Mouse (Mus musculus): ENCODE data around the gene Ly6g6e. TPM values are rescaled to one million over a fixed set of nuclear protein-coding genes. Genes with fewer than 3 reads are reported as not detected.

Gene Ly6g6e
- total RNA-seq (2023): not detected

DNA sequence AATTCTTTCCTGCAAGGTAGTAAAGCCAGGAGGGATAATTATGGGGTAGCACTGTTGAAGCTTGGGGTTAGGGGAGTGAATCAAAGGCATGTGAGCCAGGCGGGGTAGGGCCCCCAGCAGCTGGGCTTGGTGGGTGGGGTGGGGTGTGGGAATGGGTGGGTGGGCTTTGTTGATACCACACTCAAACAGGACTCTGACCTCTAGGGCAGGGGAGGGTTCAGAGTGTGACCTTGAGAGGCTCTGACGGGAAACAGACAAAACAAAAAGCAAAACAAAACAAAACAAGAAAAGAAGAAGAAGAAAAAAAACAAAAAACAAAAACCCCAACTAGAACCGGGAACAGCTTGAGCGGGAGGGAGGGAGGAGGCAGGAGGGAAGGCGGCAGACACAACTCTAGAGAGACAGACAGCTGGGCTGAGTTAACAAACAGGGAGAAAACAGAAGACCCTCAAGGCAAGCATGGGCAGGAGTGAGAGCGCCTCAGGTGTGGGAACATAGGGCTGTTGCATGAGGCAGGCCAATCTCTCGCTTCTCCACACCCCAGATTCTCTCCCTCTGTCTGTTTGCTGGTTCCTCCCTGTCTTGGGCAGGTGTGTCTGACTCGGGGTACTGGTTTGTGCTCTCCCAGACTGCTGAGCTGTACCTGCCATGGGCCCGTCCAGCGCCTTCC is at the start of gene Ly6g6e:
Gene Ly6g6e, plus strand, starts transcription at position 396 of the 670 bp plus-strand sequence.

DNA sequence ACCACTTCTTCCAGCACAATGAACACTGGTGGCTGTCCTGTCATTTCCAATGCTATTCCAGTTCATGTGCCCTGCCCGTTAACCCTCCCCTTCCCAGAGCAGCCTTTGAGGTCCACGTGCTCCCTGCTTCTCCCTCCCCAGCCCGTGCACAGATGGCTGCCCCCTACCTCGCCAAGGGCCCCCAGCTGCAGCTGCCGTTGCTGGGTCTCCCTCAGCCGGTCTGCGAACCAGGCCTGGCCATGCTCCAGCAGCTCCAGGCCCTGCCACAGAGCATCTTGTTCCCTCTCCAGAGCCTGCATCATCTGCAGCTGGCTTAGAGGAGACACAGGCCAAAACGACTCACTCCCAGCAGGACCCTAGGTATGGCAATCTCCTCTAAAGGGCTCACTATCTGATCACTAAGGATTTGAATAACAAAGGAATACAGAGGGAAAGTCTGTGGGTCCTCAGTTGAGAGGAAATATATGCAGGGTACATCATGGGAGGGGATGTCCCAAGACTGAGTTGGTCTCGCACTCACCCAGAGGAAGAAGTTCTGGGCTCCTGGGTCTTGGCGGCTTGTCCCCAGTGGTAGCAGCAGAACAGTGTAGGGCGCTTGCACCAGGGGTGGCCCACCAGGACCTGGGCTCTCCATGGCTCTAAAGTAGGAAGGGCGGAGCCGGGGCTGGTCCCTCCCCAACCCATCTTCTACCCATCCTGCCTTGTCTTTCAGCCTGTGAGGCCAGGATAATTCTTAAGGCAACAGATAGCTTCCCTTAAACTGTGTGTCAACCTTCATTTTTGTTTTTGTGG is 49.2 kb upstream of the Ly6g6e start, which contains the start of gene Sapcd1:
Gene Sapcd1, minus strand, starts transcription at position 740 of the 792 bp plus-strand sequence.

DNA sequence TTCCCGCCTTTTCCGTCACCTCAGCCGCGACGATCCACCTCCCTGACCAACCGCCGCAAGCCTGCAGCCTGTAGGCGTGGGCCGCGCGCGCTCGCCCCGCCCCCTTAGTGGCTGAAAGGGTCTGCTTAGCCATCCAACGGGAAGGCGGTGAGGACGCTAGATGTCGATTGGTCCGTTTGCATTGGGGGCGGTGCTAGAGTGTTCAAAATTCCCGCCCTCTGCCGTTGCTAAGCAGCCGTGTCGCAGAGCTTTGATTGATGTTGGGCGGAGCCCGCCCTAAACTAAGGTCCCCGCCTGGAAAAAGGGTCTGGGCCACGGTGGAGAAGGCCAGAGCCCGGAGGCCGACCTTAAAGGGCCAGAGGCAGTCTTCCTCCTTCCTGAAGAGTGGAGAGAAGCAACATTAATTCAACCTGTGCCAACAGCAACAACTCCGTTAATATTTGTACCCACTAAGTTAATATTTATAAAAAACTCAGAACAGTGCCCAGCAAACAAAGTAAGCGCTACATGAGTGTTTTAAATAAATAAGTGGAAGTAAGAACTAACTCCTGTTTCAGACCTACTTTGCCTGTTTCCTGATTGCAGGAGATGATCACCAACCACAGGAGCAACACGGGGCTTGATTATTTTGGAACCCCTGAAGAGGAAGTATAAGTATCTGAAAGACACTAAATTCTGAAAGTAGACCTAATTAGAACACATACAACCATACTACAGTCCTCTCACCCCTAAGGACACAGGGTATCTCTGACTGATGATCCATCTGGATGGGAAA is 29.8 kb upstream of the Ly6g6e start, which contains the start of gene Msh5:
Gene Msh5, minus strand, starts transcription at position 65 of the 775 bp plus-strand sequence.

DNA sequence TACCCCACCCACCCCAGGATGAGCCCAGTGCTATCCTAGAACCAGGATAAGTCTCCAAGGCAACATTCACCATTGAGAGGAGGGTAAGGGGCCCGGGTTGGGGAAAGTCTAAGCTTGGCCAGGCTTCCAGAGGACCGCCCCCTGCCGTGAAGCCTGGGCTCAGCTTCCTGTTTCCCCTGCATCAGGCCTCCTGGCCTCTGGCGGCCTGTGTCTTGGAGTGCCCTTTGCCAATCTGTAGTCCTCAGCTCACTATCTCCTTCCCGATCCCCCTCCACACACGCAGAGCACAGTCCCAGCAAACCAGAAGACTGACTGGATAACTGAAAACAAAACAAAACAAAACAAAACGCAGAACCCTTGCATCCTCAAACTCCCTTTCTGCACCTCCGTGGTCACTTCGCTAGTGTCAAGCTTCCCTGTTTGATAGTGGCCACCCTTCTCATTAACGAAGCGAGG is 27.1 kb upstream of the Ly6g6e start, which contains the start of gene Clic1:
Gene Clic1, plus strand, starts transcription at position 406 of the 456 bp plus-strand sequence.

DNA sequence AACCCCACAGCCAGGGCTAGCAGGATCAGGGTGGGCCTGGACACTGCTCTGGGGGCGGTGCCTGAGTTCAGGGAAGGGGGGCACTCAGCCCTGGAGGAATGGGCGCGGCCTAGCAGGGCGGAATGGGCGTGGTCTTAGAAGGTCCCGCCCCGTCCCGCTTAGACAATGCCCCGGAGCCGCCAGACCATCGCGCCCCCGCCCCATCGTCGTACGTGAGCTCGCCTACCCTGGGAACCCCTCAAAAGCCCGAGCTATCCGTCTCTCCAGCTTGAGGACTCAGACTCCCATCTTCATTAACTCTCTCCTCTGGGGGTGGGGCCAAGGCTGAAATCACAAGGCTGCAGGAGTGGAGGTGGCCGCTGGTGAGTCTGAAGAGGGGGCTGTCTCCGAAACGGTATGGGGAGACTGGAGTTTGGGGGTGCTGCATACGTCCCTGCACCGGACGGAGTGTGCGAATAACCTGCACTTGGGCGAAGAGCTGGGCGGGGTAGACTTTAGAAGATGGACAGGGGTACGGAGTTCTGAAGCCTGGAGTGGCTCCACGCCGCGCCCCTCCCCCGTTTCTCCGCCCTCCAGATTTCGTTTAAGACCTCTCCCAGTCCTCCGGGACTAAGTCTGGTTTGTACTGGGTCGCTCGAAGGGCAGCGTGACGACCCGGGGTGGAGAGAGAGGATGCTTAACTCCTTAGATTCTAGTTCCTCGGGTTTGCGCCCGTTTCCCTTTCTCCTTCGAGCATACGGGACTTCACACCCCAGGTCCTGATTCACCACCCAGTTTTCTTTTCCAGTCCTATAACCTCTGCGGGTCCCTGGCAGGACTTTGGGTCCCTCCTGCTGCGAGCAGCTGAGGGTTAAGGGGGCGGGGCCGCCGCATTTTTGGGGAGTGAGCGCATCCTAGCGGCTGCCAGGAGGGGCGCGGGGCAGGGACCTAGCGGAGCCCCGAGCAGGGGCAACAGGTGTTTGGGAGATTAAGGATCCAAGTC is 17.5 kb upstream of the Ly6g6e start, which contains the start of gene Ddah2:
Gene Ddah2, plus strand, starts transcription at position 125 of the 982 bp plus-strand sequence.

DNA sequence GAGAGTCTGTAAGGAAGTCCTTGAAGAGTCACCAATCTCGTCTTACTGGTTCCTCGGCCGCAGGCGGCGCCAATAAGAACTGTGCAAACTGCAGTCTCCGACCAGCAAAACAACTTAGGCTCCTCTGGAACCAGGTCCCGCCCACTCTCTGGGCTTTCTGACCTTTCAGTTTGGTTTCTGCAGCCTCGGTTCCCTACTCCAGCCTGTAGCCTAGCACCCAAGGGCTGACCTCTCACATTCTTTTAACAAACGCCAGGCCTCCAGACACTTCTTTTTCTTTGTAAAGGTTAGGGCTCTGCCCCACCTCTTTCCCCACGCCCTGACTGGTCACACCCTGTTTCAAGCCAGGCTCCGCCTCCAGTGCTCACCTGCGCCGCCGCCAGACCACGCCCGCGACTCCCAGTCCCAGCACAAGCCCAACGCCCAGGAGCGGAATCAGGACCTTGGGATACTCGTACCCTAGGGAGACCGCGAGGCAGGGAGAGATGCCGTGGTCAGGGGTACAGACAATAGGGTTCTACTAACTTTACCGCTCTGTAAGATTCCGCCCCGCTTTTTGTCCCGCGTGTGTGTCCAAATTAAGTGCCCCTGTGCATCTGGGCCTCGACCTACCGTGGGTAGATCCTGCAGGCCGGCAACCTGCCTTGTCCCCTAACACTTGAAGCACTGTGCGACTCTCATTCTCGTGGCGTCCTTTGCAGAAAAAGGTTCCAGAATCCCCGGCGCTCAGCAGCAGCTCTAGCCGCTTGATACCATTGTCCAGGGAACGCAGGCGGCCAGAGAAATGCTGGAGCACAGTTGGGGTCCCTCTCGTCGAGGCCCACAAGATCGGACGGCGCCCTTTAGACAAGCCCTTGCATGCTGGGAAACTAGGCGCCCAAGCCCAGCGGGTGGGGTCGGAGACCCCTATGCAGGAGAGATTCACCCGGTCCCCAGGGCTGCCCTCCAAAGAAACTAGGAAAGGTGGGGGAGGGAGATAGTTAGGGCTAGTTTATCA is 11.5 kb upstream of the Ly6g6e start, which contains the start of gene Ly6g6c:
Gene Ly6g6c, plus strand, starts transcription at position 438 of the 997 bp plus-strand sequence.

DNA sequence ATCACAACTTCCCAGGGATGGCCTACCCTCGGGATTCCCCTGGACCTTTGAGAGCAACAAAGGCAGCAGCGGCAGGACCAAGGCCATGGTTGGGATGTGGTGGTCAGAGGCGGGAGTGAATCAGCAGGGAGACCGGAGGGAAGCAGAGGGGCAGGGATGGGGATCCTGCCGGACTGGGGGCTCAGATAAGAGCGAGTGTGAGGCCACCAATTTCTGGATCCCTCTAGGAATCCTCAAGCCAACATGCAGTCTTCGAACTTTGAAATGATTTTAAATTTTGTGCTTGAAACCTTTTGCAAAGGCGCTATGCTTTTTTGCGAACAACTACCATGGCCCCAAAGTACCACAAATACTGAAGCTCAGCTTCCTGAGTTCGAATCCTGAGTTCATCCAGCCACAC is 10.6 kb upstream of the Ly6g6e start, which contains the start of gene Mpig6b:
Gene Mpig6b, minus strand, starts transcription at position 101 of the 400 bp plus-strand sequence.

DNA sequence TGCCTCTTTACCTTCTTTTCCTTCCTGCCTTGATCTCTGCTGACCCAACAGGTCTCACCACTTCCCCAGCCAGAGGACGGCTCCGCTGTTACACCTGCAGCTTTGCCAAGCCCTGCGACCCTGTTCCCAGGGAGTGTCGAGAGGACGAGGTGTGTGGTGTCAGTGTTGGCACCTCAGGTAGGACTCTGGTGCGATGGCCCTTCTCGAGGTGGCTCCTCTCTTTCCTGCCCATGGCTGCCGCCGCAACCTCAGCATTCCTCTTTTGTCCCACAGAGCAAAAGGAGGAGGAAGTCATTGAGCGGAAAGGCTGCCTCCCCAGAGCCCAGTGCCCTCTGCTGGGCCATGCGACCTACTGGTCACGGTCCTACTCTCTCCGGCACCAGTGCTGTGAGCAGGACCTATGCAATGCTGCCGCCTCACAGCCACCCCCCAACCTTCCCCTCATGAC is 1.1 kb downstream of the Ly6g6e start, which contains the start of gene Ly6g6d:
Gene Ly6g6d, minus strand, starts transcription at position 280 of the 448 bp plus-strand sequence.

DNA sequence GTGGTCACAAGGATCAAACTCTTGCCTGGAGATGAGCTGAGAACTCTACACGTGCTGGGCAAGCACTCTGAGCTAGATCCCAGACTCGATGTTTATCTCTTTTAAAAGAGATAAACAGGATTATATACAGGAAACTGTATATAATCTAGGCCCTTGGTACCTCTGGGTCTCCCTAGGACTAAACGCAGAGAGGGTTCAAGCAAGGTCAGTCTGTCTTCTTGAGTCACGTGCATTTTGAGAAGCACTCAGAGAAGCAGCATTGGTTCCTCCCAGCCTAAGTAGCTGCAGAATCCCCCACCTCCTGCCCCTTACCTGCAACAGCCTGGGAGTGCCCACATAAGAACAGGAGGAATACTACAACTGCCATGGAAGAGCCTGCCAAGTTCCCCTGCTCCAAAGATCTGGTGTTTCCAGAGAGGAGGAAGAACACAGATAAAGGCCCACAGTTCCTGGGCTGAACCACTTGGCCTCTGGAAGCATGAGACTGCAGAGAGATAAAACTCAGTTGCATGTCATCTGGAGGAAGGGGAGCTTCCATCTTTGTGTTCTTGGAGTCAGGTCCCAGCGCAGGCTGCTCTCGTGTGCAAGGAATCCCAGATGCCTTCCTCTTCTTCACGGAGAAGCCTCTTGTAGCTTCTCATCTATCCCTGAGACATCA is 8.6 kb downstream of the Ly6g6e start, which contains the start of gene Ly6g6f:
Gene Ly6g6f, minus strand, starts transcription at position 403 of the 658 bp plus-strand sequence.

DNA sequence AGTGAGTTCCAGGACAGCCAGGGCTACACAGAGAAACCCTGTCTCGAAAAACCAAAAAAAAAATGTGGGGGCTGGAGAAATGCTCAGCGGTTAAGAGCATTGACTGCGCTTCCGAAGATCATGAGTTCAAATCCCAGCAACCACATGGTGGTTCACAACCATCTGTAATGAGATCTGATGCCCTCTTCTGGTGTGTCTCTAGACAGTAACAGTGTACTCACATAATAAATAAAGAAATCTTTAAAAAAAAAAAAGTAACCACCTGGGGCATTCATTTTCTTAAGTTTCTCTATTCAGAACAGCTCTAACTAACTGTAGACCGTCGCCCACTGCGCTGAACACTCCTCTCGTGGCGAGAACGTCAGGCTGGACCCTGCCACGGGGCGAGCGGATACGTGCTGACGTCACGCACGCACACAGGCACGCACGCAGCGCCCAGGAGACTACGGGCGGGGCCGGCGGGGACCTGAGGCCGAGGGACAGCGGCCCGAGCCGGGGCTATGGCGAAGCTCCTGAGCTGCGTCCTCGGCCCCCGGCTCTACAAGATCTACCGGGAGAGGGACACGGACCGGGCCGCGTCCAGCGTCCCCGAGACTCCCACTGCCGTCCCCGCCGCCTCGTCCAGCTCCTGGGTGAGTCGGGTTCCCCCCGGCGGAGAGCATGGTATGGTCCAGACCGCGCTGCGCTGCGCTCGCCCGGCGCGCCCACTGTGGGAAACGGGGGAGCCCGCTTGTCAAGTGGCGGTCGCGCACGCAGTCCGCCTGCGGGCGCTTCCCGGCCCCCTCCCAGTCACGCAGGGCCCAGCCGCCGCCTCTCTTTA is 12.3 kb downstream of the Ly6g6e start, which contains the start of gene Abhd16a:
Gene Abhd16a, plus strand, starts transcription at position 439 of the 820 bp plus-strand sequence.

DNA sequence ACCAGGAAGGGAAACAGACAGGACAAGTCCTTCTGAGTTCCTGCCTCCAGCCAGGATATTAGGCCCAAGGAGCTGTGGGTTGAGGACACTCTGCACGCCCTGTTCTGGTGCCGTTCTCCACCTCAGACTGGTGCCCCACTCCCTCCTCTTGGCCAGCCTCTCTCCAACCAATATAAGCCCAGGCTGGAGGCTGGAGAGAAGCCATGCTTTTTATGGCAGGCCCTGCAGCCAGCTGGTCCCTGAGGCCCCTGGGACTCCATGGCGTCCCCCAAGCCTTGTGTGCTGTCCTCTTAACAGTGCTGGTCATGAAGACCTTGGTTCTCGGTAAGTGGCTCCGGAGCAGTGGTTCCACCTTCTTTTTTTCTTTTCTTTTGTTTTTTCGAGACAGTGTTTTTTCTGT is 31.4 kb downstream of the Ly6g6e start, which contains the start of gene Ly6g5c:
Gene Ly6g5c, plus strand, starts transcription at position 183 of the 400 bp plus-strand sequence.

DNA sequence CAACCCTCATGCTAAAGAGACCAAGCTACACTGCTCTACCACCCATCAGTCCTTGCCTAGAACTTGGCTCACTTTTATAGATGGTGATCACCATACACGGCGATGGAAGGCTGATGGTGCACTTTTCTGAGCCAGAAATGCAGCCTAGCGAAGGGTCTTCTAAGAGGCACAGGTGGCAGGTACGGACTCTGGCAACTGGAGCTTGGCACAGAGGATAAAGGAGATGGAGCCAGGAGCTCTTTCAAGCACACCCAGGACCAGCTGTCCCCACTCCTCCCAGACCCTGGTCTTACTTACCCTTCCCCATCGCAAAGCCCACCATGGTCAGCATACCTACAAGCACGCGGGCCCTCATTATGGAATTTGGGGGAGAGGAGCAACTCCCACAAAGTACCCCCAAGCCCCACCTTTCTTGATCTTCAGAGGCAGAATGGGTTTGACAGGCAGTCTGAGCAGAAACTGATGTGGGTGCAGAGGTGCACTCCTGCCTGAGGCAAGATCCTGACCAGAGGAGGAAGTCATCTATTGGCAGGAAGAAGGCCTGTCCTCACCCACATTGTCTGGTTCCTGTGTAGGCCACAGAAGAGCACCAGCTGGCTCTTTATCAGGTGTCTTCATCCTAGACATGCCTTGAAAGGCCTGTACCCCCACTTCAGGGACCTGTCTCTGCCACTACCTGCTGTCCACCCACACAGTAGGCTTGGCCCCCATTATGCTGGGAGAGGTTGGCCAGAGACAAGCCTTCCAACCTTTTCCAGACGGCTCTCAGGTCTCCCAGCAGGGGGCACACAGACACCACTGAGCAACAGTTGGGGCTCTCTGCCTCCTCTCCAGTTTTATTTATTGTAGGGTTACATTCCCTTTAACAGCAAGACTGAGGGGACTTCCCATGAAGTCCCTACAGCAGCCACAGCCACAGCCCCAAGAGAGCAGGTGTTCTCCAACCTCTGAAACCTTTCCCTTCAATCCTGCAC is 38.6 kb downstream of the Ly6g6e start, which contains the start of gene Ly6g5b:
Gene Ly6g5b, minus strand, starts transcription at position 383 of the 974 bp plus-strand sequence.

DNA sequence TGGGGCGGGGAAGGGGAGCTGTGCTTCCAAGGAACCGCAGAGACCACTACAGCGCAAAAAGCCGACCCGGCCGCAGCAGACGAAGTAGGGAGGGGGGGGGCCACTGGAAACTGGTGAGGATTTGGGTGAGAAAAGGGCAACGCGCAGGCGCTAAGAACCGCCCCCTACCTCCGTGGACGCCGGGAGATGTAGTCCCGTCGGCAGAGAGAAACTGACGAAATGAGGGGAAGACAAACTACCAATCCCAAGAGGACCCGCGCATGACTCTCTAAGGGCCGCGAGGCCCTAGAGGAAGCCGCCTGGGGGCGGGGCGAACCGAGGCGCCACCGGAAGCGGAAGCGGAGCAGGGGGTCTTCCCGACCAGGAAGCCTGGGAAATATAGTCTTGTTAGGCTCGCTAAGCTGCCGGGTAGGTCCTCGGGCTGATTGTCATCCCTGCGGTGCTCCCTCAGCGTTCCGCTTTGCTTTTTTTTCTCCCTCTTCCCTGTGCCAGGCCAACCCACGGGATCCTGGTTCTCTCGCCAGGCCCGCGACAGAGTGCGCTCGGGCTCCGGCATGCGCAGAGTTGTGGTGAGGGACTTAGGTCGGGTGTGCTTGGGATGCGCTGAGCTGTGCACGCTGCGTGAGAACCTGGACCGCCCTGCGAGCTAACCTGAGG is 44.6 kb downstream of the Ly6g6e start, which contains the start of gene Gpank1:
Gene Gpank1, plus strand, starts transcription at position 313 of the 657 bp plus-strand sequence.

DNA sequence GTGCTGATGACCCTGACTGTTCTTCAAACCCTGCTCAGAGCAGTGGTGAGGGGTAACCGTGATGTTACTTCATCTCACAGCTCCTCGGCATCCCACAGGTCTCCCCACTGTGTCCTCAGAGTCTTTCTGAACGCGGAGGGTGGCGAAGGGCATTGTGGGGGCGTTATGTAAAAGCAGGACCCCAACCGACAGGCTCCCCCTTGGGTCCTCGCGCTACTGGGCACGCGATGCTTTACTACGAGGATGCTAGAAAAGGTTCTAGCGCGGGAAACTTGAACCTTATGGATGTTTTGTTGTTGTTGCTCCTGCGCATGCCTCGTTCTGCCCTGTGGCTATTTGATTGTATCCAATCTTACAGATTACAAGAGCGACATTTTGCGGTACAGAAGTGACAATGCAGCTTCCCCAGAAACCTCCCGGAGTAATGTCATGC is 45.2 kb downstream of the Ly6g6e start, which contains the start of gene Csnk2b:
Gene Csnk2b, minus strand, starts transcription at position 183 of the 433 bp plus-strand sequence.

DNA sequence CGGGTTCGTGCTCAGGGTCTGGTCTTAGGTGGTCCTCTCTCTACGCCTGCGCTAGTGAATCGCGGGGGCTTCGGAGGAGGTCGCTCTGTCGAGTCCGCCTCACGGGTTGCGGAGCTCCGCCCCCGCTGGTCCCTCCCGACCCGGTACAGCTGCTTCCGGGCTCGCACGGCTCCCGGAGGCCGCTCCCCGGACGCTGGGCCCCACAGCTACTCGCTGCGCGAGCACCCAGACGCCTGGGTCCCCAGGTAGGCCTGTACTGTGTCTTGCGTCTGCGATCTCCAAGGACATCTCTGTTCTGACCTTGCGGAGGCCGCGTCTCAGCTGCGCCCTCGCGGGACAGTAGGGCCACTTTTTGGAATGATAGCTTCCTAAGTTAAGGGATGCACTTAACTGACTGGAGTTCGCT is 49.5 kb downstream of the Ly6g6e start, which contains the start of gene D17H6S53E:
Gene D17H6S53E, plus strand, starts transcription at position 168 of the 406 bp plus-strand sequence.

Data from CD4-positive naive resting alpha-beta T cell, adult 57 days (primary cell).